Mouse (Mus musculus): ENCODE results near the gene Dand5.
"Not testable (repeated sequence)": the region's sequence is repeated elsewhere in the genome, so short reads cannot be mapped to it uniquely, and the experiment has no call there.

Gene Dand5

GRCm38 (mm10) chr8:84834002-84834865, 11.6 kb upstream of the Dand5 start:
- DNase-seq, result no peak

GRCm38 (mm10) chr8:84832759-84833742, 10.4 kb upstream of the Dand5 start:
- no peak for DNase-seq

GRCm38 (mm10) chr8:84832034-84832717, 9.6 kb upstream of the Dand5 start:
- peak; percentile 79 for DNase-seq

GRCm38 (mm10) chr8:84831490-84831889, 8.9 kb upstream of the Dand5 start, which contains the start of gene Gadd45gip1:
Gadd45gip1 (plus strand) TSS chr8:84831522.
- no peak for DNase-seq

GRCm38 (mm10) chr8:84826518-84826917, 3.9 kb upstream of the Dand5 start:
- DNase-seq, result not testable (repeated sequence)

- no peak for DNase-seq
These were observed 3.0 kb upstream of the Dand5 start for GRCm38 (mm10) chr8:84825636-84826035.

GRCm38 (mm10) chr8:84823653-84824052, 1.0 kb upstream of the Dand5 start:
- DNase-seq, result peak; percentile 67

- DNase-seq, result no peak
These were observed 6.5 kb downstream of the Dand5 start for GRCm38 (mm10) chr8:84816117-84816516.

- peak; percentile 99 for DNase-seq
These were observed 7.1 kb downstream of the Dand5 start for GRCm38 (mm10) chr8:84815547-84815946.

GRCm38 (mm10) chr8:84814555-84815441, 7.8 kb downstream of the Dand5 start:
- DNase-seq, result peak; percentile 63

GRCm38 (mm10) chr8:84814240-84814554, 8.4 kb downstream of the Dand5 start:
- peak; percentile 43 for DNase-seq

GRCm38 (mm10) chr8:84813830-84814229, 8.8 kb downstream of the Dand5 start:
- peak; percentile 39 for DNase-seq

- peak; percentile 89 for DNase-seq
These were observed 9.6 kb downstream of the Dand5 start for GRCm38 (mm10) chr8:84813059-84813458.

GRCm38 (mm10) chr8:84811303-84811702, 11.3 kb downstream of the Dand5 start:
- DNase-seq, result no peak

- peak; percentile 98 for DNase-seq
These were observed 11.7 kb downstream of the Dand5 start for GRCm38 (mm10) chr8:84810896-84811295.

GRCm38 (mm10) chr8:84809941-84810280, 12.7 kb downstream of the Dand5 start:
- no peak for DNase-seq

- no peak for DNase-seq
These were observed 13.3 kb downstream of the Dand5 start for GRCm38 (mm10) chr8:84809109-84809940.

- no peak for DNase-seq
These were observed 16.6 kb downstream of the Dand5 start for GRCm38 (mm10) chr8:84806031-84806430.

GRCm38 (mm10) chr8:84799999-84800831, 22.4 kb downstream of the Dand5 start, which contains the start of gene Nfix:
Nfix (minus strand) TSS chr8:84800344.
- peak; percentile 71 for DNase-seq
